Mouse (Mus musculus) spleen, postnatal 10 days (tissue): ENCODE measurements around the gene Ncoa7.
"Not testable (repeated sequence)": the region's sequence is repeated elsewhere in the genome, so short reads cannot be mapped to it uniquely, and the experiment has no call there.

Experiments used
- DNase-seq, 2 experiments: peaks; one replicate each; pipeline ENCODE4 v3.0.0; 2021 to 2022; ENCODE audit warnings: low spot score in 2 of 2

The Ncoa7 gene

DNA sequence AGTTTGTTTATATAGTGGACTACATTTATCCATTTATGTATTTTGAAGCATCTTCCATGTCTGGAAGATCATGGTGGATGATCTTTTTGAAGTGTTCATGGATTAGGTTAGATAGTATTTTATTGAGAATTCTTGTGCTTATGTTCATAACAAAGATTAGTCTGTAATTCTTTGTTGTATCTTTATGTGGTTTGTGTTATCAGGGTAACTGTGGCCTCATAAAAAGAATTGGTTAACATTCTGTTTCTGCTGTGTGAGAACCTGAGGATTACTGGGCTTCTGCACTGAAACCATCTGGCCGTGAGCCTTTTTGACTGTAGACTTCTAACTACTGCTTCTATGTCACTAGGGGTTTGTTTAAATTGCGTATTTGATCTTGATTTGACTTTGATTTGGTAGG lies 136.5 kb downstream of the Ncoa7 start:
- DNase-seq: no peak

DNA sequence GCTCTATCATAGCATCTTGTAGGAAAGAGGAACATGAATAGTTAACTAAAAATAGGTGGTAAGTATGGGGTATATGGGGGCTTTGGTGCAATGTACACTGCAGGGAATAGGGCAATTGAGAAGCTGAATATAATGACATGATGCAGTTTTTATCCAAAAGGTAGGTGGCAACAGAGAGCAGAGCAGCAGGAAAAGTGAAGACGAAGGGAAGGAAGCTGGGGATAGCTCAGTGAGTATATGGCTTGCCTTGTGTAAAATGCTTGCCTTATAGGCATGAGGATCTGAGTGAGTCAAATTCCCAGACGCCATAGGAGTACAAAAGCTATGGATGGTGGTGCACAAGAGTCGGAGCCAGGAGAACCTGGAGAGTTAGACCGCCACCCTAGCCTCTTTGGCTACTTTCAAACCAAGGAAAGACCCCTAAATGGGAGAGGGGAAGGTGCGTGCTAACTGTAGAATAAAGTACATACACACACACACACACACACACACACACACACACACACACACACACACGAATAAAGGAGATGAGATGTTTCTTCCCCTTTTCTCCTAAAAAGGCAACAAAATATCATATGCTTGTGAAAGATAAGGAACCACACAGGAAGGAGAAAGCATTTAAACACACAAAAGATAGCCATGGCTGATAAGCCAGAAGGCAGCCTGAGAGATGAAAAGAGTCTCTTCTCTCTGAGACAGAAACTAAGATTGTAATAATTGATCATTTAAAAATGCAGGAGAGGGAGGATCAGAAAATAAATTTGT lies 142.4 kb downstream of the Ncoa7 start:
- no peak for DNase-seq

DNA sequence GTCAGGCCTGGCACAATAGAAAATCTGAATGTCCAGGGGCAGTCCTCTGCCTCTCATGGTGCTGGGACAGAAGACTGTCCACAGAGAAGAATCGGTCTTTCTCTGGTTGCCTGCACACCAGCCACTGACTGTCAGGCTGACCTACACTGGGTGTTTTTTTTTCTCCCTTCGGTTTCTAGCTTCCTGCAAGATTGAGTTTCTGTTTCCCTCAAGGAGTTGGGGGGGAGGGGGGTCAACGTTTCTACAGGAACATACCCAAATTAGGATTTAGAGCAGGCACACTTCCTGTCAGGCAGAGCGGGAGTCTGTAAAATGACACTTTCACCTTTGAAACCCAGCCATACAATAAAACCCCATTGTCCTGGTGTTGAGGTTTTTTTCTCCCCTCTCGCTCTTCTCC lies 147.5 kb downstream of the Ncoa7 start:
- DNase-seq: peak in 1 of 2 experiments; percentile 16

DNA sequence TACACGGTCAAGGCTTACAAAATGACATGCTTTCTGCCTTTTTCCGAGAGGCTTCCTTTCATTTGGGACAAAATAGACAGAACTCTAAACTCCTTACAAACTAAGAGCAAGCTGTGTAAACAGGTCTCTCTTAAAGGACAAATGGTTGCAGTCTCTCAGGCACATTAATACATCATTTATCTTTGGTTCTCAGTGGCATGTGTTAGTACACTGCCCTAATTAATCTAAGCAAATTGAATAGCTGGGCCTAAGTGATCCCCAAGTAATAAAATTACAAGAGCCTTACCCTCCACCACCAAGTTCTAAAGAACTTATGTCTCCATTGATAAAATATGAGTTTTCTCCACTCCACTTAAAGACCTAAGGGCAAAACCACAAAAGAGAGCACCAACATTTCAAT lies 155.4 kb downstream of the Ncoa7 start:
- DNase-seq: no peak

DNA sequence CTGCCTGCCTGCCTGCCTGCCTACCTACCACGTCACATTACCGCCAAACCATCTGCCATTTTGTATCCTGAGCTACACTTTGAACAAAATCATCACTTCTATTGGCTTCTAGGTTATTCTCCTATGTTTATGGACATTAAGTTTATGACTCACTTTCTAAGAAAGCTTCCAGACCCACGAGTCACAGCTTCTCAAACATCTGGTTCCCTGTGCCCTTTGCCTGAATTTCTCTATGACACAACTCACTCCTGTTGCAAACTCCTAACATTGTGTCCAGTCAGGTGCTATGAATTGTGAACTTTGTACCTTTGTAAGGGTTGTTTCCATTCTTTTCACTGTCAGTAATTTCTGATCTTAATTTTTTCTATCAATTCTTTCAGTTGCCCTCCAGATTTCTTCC lies 164.9 kb downstream of the Ncoa7 start:
- DNase-seq: no peak

DNA sequence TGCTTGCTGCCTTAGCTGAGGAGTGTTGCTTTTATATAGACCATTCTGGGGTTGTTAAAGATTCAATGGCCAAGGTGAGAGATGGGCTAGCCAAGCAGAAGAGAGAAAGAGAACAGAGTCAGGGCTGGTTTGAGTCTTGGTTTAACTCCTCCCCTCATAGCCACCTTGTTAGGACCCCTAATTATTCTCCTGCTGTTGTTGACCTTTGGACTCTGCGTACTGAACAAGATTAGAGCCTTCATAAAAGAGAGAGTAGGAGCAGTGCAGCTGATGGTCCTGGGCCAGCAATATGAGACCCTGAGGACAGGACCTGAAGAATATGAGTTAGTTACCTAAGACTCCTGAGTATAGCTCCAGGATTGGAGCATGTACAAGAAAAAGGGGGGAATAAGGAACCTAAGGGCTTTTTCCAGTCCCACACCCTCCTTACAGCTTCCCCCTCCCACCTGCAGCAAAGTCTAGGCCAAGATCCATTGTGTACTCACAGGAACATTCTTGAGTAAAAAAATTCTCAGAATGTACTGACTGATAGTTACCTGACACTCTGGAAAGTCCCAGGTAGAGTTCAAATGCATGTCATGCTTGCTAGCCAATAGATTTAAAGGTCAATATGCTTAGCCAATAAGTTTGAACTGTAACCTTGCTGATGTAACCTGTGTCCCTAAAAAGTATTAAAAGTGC lies 166.5 kb downstream of the Ncoa7 start:
- DNase-seq: not testable (repeated sequence)

DNA sequence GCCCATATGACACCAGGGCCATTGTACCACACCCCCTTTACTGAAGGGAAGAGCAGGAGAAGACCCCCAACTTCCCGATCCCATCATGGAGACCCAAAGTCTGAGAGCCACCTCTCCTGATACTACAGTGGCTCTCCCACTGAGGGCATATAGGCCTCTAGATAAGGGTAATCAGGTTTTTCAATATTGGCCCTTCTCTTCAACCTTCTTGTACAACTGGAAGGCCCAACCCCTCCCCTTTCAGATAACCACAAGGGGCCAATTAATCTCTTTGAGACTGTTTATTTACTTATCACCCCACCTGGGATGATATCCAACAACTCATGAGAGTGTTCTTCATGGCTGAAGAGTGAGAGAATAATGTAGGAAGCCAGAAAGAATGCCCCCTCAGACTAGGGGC lies 170.4 kb downstream of the Ncoa7 start:
- DNase-seq: no peak

DNA sequence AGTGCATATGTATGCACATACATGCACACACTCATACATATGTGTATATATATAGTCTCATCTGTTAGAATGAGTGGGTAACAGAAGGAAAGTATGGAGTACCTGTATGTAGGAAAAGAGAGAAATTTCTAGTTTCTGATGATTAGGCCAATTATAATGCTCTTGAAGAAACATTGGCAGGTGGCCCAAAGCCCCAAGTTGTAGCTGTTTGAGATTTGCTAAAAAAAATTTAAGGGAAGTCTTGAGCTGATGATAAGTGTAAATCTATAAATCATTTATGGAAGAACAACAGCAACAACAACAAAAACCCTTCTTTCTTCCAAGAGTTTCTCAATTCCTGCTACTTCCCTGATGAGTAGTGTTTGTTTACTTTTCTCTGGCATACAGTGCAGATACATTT lies 173.1 kb downstream of the Ncoa7 start:
- DNase-seq: no peak

DNA sequence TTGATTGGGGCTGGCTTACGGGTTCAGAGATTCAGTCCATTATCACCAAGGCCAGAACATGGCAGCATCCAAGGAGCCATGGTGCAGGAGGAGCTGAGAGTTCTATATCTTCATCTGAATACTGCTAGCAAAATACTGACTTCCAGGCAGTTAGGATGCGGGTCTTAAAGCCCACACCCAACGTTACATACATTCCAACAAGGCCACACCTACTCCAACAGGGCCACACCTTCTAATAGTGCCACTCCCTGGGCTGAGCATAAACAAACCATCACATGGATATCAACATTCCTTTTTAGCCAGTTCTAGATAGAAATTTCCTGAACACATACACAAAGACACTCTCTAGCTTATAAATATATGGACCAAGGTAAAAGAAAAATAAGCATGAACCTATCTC lies 173.6 kb downstream of the Ncoa7 start, which contains the start of gene Hint3:
Hint3 (minus strand) TSS at position 120 of the 400 bp plus-strand sequence.
- DNase-seq: no peak

DNA sequence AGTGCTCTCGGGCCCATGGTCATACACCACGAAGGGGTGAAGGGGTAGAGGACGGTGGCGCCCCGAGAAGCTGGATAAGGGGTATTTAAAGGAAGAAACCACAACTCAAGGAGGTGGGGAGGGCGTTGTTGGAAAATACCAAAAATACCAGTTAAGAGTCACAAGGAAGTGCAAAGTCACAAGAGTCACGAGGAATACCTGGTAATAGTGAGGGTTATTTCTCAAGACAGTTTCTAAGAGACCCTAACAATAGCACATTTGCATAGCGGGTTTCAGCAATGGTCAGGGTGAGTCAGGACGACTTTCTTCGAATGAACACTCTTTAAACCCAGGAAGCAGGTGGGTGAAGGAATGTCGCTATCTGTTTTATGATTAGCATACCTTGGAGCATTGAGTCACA lies 174.7 kb downstream of the Ncoa7 start:
- not testable (repeated sequence) for DNase-seq

DNA sequence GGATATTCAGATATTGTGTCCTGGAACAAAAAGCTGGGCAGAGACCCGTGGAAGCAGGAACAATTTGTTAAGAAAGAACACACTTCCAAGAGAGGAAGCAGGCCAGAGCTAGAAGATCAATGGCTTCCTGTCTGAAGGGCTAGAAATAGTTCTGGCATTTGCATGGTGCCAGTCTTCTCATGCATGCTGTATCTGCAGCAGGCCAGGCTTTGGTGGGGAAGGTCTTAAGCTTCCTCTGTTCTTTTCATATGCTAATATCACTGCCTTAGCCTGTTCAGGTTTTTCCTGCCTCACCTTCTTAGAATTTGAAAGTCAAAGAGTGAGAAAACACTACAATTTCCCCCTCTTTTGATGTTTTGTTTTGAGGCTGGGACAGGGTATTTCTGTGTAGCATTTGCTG lies 175.6 kb downstream of the Ncoa7 start:
- DNase-seq: no peak

DNA sequence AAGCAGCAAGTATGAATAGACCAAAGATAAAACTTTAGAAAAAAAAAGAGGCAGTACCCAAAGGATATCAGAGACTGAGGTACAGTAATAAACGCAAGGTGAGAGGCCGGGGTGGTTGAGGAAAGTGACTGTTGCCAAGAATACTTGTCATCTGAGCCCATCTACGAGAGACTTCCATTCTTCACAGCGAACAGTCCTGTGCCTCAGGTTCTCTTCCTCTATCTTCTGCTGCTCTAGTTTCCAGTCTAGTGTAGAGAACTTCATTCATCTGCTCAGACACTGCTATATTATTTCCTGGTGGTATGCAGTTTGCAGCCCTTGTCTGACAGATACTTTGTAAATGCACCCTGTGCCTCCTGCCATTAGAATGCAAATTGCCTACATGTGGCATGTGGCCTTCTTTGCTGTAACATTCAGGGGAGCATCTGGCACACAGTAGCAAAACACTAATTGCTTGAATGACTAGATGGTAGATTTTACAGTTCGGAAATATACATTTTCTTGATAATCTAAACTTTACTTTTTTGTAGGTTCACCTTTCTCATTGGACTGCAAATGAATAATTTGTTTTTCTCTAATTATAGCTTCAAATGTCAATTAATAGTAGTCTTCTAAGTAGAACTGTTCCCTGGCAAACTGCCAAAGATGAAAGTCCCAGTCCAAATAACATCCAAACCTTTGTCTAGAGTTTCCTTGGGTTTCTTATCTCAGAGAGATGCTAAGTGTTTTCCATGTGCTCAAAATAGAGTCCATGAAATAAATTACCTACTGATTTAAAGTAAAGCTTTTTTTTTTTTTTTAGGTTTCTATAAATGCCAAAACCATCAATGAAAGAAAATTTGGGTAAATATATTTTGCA lies 178.7 kb downstream of the Ncoa7 start:
- no peak for DNase-seq

DNA sequence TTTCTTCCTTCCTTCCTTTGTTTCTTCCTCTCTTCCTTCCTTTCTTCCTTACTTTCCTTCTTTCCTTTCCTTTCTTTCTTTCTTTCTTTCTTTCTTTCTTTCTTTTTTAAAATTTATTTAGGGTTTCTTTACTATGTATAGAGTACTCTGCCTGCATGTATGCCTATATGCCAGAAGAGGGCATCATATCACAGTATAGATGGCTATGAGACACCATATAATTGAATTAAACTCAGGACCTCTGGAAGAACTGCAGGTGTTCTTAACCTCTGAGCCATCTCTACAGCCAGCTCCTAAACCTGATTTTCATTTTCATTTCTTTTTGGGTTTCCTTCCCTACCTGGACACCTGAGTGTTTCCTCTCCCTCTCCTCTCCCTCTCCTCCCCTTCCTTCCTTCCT lies 180.2 kb downstream of the Ncoa7 start:
- DNase-seq: no peak

DNA sequence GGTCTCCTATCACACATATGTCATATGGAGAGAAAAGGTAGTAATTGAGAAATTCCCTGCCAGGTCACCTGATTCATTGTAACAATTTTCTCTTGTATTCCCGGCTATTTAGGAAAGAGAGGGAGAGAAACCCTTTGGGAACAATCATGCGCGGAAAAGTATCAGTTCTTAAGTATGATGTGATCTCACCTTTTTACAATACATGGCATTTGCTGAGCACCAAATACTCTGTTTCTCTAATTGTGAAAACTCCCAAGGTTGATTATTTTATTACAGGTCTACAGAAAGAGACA lies 184.3 kb downstream of the Ncoa7 start:
- no peak for DNase-seq

DNA sequence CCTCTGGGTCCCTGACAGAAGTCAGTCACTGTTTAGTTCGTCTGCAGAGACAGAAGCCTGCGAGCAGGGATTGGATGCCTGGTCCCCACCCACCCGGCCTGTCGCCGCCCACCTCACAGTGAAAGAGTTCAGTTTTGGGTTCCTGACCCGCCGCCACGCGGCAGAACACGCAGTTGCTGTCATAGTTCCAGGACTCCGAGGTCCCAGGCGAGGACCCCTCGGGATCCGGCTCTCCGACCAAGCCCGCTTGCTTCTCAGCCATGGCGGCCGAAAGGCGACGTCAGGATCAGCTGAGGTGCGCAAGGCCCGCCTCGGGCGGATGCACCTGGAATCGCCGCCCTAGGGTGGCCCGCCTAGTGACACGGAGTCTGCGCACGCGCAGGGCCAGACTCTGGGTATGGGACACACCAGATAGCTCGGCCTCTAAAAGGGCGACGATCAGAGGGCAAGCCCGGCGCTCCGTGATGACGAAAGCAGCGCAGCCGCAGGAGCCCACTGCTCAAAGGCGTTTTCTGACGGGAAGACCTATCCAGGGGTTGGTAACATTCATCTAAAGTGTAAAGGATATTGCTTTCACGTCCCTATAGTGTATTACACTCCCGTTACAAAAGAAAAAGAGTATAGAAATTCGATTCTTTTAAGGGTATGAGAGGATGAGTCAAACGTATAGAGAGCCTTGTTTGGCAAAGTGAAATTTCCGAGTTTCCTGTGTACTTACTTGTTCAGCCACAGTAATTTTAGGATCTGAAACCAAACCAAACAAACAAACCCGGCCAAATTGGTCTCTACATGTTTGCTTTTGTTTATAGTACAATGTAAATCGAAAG lies 184.8 kb downstream of the Ncoa7 start:
- peak; percentile 95 to 99 for DNase-seq

DNA sequence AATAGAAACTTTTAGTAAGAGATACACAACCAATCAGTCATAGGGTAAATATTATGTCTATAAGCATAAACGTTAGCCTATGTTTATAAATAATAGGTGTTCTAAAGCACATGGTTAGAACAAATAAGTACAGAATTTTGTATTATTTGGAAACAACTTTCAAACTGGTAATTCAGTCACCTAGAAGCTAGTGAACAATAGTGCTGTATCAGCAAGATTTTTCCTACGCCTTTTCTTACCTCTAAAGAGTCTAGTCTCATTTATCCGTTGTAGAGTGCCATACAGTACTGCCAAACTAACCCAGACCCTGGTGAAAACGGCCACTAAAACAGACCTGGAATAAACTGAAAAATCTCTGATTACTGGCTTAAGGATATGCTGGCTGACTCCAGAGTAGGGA lies 190.1 kb downstream of the Ncoa7 start:
- DNase-seq: no peak

DNA sequence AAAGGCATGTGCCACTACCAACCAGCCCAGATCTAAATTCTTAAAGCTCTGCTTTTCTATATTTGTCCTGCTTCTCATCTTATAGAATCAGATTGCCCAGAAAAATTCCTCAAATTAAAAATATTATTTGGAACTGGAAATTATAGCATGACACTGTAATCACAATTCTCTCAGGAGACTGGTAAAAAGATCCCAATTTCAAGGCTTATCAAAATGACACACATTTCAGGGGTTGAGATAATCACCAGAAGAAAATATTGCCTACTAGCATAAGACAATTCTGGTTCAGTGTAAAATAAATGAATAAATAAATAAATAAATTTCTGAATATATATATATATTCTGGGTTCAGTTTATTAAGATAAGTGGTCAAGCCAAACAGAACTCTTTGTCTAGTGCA lies 193.5 kb downstream of the Ncoa7 start:
- no peak for DNase-seq

DNA sequence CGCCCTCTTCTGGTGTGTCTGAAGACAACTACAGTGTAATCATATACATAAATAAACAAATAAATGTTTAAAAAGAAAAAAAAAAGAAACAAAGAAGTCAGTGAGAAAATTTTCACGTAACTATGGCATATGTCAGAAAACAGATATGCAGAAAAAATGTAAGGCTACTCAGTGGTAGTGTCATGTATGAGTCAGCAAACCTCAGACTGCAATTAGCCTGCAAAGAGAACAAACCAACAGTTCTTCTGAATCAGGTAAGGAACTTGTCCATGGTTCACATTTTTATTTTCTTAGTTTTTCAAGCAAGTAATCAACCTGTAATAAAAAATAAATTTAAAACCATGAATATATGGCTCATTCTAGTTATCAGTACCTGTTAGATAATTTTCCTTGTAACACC lies 195.0 kb downstream of the Ncoa7 start:
- DNase-seq: no peak

DNA sequence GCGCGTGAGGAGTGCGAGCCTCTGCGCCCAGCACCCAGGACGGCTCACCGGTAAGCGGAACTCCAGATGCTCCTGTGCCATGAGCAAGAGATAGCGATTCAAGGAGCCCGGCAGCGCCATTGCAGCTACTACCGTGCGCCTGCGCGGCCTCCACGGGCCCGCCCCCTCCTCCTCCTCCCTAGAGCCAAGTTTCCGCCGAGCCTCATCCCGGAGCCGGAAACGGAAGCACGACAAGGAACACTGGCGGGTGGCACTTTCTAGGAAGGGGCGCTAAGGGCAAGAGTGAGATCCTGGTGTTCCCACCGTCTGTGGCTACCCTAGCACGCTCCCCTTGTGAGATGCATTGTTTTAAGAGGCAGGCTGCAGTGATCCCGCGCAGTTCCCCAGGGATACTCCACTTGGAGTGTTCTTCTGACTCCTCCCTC lies 202.6 kb downstream of the Ncoa7 start, which contains the start of gene Trmt11:
Trmt11 (minus strand) TSS at position 208 of the 425 bp plus-strand sequence.
- DNase-seq: peak; percentile 80 to 89

DNA sequence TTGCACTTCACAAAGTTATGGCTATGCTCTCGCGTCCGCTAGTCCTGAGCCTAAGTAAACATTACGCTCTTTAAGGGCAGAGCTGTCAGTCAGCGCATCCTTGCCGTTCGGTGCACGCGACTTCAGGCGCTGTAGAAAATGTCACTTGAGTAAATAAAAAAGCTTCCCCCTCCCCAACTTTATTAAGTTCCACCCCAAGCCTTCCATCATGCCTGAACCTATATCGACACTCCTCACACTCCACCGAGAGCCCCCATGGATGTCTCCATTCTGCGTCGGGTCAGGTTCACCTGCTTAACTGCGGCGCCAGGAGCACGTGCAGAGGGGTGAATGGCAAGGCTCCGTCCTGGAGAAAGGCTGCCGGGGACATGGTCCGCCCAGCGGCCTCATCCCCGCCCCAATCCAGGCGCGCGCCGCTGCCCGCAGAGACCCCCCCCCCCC lies 203.0 kb downstream of the Ncoa7 start:
- DNase-seq: no peak

DNA sequence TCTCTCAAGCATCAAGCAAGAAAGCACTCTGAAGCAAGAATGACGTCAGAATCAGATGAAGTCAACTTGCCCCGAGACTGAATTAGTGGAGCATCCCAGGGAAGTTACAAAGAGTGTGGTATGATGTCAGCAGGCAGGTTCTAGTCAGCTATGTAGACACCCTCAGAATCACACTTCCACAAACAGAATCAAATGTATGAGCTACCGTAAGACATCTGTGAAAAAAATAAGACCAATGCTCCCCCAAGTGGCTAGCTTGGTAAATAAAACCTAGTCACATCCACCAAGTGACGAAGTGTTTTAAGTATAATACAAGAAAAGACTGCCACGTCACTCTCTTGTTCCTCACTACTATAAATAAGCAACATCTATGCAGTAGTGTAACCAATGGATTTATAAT lies 216.1 kb downstream of the Ncoa7 start:
- DNase-seq: no peak

DNA sequence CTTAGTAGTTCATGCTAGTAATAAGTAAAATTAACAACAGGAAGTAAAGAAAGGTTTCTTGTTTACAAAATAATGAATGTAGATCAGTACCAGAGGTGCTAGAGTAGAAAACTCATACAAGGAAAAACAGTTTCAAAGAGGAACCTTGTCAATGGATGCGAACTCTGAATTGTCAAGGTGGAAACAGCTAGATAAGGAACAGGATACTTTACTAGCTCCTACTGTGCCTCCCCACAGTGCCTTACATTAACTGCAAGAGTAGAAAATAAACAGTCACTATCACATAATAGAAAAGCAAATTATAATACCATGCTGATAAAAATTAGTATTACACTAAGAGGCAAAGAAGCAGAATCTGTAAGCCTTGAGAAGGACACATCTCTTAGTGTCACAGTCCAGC lies 217.4 kb downstream of the Ncoa7 start:
- no peak for DNase-seq
